Mouse (Mus musculus) naive thymus-derived CD4-positive, alpha-beta T cell, adult 2 months (primary cell): ENCODE data around the gene Chat.
"Not testable (repeated sequence)": the region's sequence is repeated elsewhere in the genome, so short reads cannot be mapped to it uniquely, and the experiment has no call there.

ENCODE experiments used
- DNase-seq: peaks from one replicate; pipeline ENCODE4 v3.0.0-alpha.2; 2011; ENCODE audit warnings: low read depth

The Chat gene

DNA sequence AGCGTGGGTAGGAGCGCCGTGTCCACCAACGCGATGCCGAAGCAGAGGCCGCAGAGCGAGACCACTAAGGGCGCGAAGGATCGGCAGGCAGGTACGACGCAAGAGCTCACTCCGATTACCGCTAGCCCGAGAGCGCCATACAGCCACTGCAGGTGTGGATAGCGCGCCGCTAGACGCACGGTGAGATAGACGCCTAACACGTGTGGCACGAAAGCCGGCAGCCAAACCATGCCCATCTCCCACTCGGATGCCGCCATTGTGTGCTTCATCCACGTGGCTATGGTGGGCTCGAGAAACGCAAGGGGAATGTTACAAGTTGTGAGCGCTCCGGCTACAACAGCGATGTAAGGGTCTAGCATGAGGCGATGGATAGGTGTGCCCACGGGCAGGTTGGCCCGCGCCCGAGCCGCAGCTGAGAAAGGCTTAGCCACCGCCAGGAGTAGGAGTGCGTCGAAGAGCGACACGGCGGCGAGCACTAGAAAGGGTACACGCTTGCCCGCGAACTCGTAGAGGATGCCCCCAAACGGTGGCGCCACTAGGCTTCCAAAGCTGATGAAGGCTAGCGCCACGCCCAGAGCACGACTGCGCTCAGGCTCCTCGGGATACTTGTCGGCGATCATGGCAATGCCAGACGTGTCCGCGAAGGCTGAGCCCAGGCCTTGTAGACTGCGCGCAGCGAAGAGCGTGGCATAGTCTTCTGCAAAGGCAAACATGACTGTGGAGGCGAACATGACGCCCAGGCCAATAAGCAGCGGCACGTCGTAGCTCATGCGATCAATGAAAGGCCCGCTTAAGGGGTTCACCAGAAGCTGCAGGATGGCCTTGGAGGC, 2.4 kb downstream of the Chat start:
- no peak for DNase-seq

DNA sequence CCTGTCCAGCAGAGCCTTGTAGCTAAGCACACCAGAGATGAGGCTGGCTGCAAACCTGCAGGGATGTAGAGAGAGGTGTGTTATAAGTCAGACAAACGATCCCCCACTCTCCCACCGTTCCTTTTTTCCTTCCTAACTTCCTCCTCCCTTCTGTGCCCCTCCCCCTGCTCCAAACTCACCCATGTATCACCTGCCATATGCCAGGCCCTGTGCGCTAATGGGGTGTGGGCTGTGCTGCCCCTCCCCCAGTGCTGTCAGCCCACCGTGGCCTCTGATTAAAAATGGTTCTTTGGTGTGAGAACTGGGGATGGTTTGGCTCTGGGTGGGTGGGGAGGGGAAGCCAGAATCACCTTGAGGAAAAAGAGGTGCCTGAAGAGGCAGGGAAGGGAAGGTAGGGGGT, 13.2 kb downstream of the Chat start:
- DNase-seq, result no peak

DNA sequence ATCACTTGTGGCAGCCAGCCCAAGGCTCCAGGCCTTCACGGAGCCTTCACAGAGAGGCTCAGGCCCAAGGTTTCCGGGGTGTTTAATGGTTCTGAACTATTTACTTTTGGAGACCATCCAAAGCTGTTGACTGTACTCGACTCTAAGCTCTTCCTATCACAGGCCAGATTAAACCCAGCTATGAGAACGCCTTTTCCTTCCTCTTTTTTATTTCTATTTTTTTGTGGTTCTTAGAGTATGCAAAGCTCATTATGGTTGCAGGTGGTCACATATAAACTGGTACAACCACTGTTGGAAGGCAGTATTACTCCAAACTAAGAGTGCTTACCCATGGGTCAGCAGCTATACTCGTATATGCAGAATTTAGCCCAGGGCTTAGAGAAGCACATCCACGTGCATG, 18.8 kb downstream of the Chat start:
- DNase-seq, result no peak

GRCm38 (mm10) chr14:32443446-32443845, 22.3 kb downstream of the Chat start:
- DNase-seq, result no peak

DNA sequence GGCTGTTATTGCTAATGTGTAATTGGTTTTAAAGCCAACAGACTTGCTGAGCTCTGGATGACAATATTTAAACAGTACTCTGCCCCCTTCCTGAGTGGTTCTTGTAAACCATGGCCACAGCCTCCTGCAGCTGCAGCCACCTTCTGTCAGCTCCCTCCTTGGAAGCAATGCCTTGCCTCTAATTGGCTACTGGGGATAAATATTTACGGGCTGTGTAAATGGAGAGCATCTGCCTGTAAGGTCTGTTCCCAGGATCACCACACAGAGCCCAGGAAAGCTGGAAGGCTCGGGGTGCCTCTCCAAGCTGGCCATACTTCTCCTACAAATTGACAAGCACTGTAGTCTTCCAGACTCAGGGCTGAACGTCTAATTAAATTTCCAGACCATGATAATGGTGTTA, 26.0 kb downstream of the Chat start:
- no peak for DNase-seq

- no peak for DNase-seq
Measured at GRCm38 (mm10) chr14:32439316-32439715, 26.5 kb downstream of the Chat start.

GRCm38 (mm10) chr14:32437352-32437793, 28.4 kb downstream of the Chat start:
- DNase-seq, result no peak

GRCm38 (mm10) chr14:32429030-32429602, 36.7 kb downstream of the Chat start:
- no peak for DNase-seq

DNA sequence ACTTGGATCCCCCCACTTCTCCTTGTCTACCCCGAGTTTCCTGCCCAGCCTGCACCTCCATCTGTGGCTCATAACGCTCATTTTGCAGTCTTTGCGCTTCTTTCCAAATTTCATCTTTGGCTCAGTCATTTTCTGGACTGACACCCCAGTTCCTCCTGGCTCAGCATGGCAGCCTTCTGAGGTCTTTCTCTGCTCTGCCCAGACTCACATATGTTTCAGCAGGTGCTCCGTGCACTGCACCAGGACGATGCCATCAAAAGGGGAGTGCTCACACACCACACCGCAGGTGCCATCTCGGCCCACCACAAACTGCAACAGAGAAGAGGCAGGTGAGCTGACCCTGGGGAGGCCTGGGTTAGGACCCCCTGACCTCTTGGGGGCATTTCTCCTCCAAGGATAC, 41.8 kb downstream of the Chat start:
- DNase-seq, result no peak

GRCm38 (mm10) chr14:32418747-32419146, 47.0 kb downstream of the Chat start:
- no peak for DNase-seq

DNA sequence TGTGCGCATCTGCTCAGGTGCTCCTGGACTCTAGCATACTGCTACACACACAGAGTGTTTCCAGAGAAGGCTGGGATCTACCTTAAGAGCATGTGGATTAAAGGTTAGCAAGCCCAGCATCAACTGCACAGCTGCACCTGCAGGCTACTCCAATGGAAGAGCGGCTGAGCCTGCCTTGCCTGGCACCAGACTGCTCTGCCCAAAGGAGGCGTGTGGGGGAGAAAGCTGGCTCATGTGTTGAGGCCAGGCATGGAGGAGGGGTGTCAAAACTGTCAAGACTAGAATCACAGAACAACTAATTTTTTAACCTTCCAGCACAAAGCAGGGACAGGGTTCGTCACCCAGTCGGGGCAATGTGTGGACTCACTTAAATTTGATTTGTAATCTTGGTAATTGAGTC, 53.7 kb downstream of the Chat start:
- DNase-seq, result no peak

GRCm38 (mm10) chr14:32410084-32410483, 55.7 kb downstream of the Chat start:
- DNase-seq, result no peak

- DNase-seq, result not testable (repeated sequence)
Measured at GRCm38 (mm10) chr14:32405399-32405798, 60.4 kb downstream of the Chat start.

DNA sequence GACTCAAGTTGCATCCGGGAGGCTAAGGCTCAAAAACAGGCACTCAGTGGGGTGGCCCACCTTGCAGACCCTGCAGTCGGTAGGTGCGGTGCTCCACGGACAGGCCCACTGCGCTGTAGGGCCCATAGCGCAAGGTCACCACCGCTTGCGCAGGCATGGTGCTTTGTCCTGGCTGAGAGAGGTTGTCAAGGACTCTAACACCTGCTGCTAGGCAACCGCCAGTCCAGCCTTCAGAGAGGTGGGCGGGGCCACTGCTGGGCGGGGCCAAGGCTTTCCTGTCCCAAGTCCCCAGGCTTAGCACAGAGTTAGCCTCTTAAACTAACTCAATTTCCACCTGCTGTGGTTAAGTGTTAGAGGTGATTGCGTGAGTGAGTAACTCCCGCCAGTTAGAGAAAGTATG, 77.6 kb downstream of the Chat start, which contains the start of gene 1700024G13Rik:
TSS of gene 1700024G13Rik (minus strand) at position 196 of the 400 bp plus-strand sequence.
- DNase-seq, result no peak

GRCm38 (mm10) chr14:32381619-32382018, 84.2 kb downstream of the Chat start:
- DNase-seq, result no peak

GRCm38 (mm10) chr14:32381066-32381465, 84.7 kb downstream of the Chat start:
- no peak for DNase-seq

DNA sequence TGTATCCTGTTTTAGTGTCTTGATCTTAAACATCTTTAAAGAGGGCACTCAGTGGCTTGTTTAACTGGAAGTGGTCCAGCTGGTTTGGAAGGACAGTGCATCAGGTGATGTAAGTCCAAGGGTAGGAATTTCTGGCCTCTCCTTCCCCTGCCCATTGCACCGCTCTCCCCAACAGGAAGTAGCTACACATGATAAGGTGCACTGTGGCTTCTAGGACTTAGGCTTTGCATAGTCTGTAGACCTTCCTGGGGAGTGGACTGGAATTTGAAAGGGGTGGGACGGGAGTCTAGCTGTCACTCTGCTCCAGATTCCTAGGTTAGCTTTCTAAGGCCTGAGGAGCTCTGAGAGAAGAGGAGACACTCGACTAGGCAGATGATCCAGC, 85.7 kb downstream of the Chat start:
- DNase-seq, result no peak

DNA sequence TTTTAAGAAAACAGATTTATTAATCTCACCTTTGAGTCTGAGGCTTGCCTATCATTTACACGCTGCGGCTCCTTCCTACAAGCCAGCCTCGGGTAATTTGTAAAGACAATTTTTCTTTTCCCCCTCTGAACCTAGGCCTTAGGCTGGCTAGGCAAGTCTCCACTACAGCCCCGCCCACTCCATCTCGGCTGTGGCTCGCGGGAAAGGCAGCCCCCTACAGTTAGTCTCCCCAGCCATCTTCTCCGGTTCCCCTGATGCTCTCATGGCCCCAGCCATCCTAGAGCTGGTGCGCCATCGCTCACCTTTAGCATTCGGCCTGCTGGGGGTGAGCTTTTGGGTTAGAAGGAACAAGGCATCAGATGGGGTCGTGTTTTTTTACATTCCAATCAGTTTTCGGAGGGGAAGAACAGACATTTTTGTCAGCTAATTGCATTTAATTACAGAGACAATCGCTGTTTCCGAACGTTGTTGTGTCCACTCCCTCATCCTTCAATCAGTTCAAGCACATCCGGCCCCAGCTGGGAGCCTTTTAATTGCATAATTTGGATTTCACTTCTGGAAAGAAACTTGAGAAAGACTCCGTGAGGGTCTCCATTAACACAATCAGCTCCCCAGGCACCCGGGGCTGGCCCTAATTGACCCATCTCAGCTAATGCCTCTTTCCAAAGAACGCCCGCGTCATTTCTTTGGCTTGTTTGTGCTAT, 86.2 kb downstream of the Chat start:
- DNase-seq, result no peak

DNA sequence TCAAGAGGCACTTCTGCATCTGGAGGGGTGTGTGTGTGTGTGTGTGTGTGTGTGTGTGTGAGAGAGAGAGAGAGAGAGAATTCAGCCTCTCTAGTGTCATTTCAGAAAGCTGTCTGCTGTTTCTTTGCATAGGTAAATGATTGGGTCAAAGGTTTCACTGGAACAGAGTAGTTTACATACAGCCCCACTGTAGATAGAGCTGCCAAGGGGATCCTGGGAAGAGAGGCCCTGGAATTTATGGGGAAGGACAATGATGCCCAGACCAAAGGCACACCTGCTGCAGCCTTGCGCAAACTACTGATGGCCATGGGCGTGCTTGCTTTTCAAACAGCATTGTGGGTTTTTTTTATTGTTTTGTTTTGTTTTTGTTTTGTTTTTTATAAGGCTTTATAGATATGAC, 93.3 kb downstream of the Chat start:
- no peak for DNase-seq

DNA sequence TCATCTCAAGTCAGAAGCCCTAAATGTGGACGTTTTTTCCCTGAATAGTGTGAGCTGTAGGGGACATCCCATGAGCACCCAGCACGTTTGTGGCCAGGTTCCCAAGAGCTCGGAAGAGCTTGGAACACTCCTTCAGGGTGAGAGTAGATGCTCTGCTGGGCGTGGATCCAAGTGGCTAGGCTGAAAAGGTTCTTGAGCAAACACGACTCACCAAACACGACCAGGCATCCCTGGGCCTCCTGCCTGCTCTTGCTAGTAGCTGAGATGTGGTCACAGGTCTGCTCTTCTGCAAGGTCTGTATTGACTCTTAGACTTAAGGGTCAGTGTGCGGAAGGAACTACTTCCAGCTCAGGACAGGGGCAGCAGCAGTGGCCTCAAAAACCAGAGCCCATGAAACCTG, 96.0 kb downstream of the Chat start:
- no peak for DNase-seq

- no peak for DNase-seq
Measured at GRCm38 (mm10) chr14:32364359-32364758, 101.4 kb downstream of the Chat start.
